Mouse (Mus musculus): ENCODE measurements around the gene Gpatch3.

DNA sequence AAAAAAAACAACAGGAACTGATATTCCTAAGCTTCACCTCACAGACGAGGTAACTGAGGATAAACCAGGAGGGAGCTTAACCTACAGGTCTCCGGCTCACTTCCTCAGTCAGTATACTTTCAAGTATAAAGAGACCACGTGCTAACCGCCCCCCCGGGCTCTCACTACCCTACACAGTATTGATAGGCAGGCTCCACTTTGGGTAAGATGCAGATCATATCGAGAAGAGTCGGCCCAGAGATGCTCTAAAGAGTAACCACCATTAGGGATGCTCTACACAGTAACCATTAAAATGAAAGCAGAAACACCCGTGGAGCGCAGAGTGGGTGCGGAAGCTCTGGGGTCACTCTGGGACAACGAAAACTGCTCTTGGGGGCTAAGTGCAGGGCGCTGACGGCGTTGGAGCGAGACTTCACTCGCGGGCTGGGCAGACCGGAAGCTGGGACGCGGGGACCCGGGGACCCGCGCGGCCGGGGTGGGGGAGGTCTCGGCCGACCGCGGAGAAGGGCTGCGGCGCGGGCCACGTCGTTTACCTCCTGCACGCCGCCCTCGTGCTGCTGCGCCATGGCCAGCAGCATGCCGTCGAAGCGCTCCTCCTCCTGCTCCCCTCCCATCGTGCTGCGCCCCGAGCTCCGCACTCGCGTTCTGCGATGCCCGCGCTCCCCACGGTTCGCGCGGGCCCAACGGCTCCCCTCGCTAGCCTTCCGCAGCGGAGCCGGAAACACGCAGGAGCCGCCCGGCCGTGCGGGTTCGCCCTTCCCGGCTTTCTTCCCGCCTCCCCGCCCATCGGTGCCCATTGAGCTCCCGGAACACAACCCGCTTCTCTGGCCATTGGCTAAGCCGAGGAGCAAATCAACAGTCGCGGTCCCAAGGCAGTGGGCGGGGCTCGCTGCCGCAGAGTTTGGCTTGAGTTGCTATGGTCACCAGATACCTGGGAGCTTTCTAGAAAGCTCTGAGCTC is 29.0 kb upstream of the Gpatch3 start, which contains the start of gene Nudc:
- no peak for TF ChIP-seq CTCF (IDR thresholded peaks at IDR 0.05; ENCODE audit: control insufficient read depth, insufficient read depth, insufficient replicate concordance, low read depth, low read length)
- peak; percentile 93 for TF ChIP-seq POLR2A (IDR thresholded peaks at IDR 0.05; ENCODE audit: control insufficient read depth, low read depth, low read length)

Data from testis, adult 2 months (tissue).